Mouse (Mus musculus) olfactory bulb, adult 2 months (tissue): ENCODE data around the gene Tmem120a.

Source experiments
- CTCF ChIP-seq: fragments of 200-500 bp; IDR thresholded peaks from 2 replicates; pipeline ENCODE4 v1.5.1; 2012; ENCODE audit warnings: low read depth, mild to moderate bottlenecking, low read length, moderate library complexity; ENCODE audit not compliant: insufficient read depth
- POLR2A ChIP-seq: fragments of 200-500 bp; IDR thresholded peaks from 2 replicates; pipeline ENCODE4 v1.6.1; 2012; ENCODE audit warnings: mild to moderate bottlenecking, low read depth, low read length, moderate library complexity; ENCODE audit not compliant: insufficient read depth

- no peak for TF ChIP-seq CTCF
- TF ChIP-seq POLR2A: no peak
Observed at GRCm38 (mm10) chr5:135707855-135708254, 36.4 kb downstream of the Tmem120a start.
